Mouse (Mus musculus): ENCODE results near the gene Clip2. TPM values are rescaled to one million over a fixed set of nuclear protein-coding genes. Genes with fewer than 3 reads are reported as not detected.

The Clip2 gene
- total RNA-seq, 2 experiments from 2014 or later, result 15.1 to 21.0 TPM

DNA sequence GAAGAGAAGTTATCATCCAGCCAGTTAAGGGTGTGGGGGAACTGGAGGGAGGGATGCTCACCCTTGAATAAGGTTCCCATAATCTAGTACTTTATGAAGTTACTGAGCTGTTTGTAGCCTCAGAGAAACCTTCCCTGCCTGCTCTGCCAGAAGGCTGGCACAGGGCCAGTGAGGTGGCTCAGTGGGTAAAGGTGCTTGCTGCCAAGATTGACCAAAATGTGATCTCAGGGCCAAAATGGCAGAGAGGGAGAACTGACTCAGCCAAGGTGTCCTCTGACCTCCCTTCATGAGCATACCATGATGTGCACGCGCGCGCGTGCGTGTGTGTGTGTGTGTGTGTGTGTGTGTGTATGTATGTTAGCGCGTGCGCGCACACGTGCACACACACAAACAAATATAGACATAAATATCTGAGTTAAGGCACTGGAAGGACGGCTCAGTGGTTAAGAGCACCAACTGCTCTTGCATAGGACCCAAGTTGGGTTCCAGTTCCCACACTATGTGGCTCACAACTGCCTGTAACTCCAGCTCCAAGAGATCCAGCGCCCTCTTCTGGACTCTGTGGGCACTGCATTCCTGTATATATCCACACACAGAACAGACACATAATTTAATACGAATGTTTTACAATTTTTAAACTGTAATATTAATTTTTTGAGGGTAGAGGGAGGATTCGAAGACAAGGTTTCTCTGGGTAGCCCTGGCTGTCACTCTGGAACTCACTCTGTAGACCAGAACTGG lies 26.1 kb downstream of the Clip2 start:
- DNase-seq, result peak in 1 of 2 experiments; percentile 25

DNA sequence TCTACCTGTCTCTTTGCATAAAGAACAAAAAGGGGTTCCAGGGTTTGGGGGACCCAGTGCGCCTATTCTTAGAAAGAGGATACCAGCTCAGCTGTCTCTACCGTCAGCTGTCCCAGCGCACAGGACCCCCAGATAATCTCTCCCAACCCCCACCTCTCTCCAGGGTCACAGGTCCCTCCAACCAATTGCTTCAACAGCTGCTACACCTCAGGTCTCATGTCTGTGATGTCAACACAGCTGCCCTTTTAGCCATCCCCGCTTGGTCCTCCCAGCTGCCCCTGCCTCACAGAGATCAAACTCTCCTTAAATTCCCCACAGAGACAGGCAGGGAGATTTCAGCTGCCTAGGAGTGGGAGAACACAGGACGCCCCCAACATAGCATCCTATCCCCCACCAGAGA lies 28.5 kb downstream of the Clip2 start:
- DNase-seq, result no peak

DNA sequence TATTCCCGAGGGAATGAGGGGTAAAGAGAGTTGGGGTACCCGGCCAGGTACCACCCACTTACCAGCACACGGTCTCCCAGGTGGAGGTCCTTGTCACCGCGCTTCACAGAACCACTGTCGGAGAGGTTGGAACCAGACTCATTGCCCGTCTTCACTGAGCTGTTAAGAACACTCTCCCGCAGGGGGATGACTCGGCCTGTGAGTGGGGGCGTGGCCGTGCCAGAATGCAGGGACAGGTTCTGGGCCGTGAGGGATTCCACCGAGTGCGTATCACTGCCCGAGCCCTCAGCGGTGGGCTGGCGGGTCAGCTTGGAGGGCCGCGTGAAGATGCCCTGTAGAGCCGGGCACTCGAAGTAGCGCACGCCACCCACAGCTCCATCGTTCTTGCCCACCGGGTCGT lies 29.7 kb downstream of the Clip2 start:
- DNase-seq, result no peak

DNA sequence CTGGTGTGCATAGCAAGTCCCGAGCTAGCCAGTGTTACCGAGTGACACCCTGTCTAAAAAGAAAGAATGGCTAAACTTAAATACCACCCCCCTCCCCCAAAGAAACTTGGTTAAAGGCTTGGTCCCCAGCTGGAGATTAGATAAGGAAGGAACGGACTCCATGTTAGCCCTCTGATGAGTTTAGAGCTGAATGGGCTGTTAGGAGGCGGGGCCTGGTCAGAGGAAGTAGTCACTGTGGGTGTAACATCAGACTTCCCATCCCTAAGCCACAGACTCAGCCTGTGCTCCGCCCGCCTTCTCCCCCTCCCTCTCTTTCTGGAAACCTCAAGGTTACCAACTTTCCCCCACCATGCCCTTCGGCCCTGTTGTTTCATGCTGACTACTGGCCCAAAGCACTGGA lies 30.4 kb downstream of the Clip2 start:
- no peak for DNase-seq

DNA sequence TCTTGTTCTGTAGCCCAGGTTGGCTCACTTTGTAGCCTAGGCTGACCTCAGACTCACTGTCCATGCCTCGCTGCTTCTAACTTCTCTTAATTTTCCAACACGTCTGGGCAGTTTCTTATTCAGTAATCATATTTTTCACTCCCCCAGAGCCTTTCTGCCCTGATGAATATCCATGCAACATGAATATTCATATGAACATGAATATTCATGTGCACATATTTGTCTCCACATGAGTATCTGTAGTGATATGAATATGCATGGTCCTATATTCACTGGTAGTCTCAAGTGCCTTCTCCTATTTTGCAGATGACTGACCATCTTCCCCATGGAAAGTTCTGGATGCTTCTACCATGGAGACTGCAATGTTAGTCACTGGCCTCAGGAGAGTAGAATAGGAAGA lies 31.1 kb downstream of the Clip2 start:
- no peak for DNase-seq

DNA sequence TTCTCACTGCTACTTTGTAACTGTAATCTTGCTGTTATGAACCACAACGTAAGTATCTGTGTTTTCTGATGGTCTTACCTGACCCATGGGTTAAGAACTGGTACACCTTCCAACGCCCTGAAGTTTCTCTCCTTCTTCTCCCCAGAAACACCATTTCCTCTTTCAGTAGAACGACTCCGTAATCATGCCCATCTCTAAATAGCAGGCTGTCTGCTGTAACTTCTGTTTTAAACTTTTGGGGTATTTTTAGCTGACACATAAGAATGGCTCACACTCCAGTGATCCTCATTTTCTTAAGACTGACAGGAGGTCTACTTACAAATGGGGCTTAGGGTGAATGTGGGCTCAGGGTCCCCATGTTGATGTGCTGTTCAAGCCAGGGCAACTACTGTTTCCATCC lies 32.1 kb downstream of the Clip2 start:
- DNase-seq, result no peak

DNA sequence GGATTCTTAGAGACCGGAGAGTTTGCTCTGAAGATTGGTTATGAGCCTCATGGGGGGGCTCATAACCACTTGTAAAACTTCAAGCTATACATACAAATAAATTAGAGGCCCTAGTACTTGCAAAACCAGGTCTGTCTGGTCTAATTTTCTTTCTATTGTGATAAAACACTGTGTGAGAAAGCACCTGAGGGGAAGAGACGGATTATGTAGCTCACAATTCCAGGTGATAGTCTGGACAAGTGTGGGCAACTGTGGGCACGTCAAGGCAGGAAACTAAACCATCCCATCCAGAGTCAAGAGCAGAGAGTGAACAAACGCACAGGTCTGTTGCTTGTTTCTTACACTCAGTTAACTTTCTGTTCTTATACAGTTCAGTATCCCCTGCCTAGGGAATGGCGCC lies 32.8 kb downstream of the Clip2 start:
- no peak for DNase-seq

DNA sequence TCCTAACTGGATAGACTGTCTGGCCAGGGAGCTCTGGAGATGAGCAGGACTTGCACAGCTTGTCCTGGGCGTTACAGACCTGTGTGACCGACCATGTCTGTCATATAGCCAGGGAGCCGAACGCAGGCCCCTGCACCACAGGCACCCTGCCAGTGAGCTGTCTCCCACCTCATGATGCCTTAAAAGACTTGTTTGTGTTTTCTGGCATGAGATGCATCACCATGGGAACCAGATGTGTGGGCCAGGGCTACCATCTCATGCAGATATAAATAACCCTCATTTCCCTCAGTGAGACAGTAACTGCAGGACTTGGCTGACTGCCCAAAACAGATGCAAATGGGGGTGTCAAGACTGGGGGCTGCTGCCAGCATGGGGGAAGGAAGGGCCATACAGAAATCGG lies 40.1 kb downstream of the Clip2 start:
- no peak for DNase-seq

DNA sequence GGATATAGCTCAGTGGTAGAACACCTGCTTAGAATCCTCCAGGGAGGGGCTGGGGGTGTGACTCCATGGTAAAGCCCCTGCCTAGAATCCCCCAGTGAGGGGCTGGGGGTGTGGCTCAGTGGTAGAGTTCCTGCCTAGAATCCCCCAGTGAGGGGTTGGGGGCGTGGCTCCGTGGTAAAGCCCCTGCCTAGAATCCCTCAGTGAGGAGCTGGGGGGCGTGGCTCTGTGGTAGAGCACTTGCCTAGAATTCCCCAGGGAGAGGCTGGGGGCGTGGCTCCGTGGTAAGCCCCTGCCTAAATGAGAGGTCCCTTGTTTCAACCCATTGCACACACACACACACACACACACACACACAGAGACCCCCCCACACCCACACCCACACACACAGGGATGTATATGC lies 42.0 kb downstream of the Clip2 start:
- DNase-seq, result no peak

DNA sequence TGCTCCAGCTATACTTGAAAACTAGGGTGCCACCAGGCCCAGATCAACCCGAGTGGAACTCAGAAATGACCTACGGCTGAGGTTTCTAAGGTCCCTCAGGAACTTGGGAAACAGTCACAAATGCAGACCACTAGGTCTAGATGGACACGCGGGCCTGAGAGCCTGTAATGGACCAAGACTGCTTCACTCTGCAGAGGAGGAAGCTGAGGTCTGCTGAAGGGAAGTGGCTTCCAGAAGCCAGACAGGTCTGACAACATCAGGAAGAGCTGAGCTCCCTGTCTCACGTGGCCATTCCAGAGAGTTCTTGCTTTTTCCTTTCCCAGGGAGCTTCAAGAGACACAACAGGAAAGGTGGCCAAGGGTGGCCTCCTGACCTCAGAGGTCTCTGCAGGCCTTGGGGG lies 43.3 kb downstream of the Clip2 start:
- no peak for DNase-seq

DNA sequence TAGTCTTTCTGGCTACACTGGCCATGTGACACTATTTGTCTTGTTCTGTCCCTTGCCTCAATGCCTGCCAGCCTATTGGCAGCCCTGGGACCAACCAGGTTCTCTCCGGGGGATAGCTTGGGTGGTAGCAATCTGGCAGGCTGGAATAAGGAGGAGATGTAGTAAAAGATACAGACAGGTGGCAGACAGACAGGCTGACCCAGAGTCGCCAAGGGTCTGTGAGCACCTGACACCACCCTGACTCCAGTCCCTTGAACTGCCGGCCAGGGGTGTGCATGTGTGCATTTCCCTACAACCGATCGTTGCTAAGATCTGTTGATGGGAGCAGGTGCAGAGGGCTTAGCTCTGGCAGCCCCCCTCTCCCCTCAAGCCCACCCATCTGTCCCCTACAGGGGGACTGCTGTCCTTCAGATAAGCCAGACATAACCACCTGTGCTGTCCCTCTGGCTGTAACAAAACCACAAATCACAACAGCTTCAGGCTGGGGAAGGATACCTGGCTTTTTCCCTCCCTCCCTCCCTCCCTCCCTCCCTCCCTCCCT lies 44.3 kb downstream of the Clip2 start:
- no peak for DNase-seq

DNA sequence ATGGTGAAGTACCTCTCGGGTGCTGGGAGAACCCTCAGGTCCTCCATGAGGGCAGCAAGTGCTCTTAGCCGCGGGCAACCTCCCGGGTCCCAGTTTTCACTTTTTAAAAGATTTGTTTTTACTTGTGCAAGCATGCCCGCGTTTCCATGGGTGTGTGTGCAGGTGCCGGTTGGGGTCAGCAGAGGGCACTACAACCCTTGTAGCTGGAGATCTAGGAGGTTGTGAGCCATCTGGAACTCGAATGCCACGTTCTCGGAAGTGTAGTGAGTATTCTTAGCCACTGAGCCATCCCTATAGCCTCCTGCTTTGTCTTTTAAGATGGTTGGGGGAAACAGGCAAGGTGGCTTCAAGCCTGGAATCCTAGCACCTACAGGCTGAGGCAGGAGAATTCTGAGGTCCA lies 44.9 kb downstream of the Clip2 start:
- peak; percentile 78 to 83 for DNase-seq

DNA sequence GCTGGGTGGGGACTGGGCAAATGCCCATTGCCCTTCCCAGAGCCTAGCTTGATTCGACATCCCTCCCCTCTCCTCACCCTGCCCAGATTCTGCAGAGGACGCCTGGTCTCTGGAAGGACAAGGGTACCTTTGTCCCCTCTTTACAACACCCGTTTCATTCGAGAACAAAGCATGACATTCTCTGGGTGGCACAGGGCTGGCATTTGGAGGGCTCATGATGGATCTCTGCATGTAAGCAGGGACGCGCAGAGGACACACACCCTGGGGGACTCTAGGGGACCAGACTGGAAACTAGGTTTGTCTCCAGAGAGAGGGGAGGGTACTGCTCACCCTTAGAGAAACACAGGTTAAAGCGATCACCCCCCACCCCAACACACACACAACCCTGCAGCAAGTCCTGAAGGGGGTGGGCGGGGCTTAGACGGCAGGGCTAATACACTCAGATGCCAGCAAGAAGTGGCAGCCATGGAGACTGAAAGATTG lies 46.4 kb downstream of the Clip2 start:
- no peak for DNase-seq

DNA sequence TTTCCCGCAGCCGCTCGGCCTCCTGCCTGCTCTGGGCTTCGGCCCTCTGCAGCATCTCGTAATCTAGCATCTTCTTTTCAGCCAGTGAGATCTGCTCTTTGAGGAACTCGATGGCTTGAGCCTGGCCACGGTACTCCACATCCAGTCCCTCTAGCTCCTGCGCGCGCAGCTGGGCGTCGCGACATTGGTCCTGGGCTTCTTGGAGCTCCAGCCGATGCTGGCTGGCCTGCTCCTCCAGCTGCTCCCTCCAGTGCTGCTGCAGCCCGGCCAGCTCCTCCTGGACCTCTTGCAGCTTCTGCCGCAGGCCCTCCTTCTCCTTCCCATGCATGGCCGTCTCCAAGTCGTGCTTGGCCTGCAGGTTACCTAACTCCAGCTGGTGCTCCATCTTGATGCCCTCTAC lies 49.6 kb downstream of the Clip2 start:
- DNase-seq, result no peak

DNA sequence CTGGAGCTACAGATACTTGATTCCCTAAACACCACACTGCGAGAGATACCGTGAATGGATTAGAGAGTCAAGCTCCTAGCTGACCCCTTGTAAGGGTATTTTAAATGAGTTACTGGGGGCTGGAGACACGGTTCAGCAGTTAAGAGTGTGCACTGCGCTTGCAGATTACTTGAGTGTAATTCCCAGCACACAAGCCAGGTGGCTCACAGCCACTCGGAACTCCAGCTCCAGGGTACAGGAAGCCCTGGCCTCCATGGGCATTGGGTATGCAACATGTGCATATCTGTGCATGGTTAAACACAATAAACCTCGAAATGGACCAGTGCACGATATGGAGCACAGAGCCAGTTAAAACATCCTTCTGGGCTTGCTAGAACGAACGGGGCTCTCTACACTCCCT lies 50.8 kb downstream of the Clip2 start:
- DNase-seq, result peak in 1 of 2 experiments; percentile 20

DNA sequence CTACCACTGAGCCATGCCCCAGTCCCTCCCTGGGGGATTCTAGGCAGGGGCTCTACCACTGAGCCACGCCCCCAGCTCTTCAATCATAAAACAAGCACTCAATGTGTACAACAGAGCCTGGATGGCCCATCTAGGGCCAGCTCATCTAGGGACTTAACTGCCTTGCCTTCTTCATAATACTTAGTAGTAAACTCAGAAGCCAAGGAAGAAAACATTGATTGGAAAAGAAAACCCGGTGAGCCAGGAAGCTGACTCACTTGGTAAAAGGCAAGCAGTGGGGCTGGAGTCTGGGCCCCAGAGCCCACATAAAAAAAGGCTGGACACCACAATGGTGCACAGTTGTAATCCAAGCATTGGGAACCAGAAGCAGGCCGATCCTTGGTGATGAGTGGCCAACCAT lies 51.6 kb downstream of the Clip2 start:
- DNase-seq, result no peak

DNA sequence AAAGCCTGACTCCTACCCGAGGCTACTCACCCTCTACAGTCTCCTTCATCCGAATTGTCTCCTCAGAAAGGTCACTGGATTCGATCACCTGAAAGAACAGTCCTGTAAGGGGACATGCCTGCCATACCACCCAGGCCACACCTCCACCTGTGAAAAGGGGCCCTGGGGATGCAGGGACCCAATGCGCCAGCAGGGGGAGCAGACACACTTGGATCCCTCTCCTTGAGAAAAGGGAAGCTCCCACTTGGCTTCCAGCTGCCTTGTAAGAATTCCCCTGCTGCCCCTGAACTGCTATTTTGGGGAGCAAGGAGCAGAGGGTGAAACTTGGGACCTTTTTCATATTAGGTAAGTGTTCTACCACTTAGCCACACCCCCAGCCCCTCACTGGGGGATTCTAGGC lies 52.2 kb downstream of the Clip2 start:
- DNase-seq, result peak; percentile 60 to 68

DNA sequence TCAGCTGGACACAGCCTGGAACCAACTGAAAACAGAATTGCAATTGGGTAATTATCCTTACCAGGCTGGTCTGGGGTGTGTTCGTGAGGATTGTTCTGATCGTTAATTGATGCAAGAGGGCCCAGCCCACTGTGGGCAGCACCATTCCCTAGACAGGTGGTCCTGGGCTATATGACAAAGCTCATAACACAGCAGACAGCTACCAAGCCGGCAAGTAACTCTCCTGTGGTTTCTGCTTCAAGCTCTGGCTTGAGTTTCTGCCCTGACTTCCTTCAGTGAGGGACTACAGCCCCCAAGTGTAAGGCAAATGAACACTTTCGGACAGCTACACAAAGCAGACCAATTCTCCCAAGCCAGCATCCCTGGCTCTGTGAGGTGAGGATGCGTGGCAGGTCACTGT lies 55.2 kb downstream of the Clip2 start:
- no peak for DNase-seq

DNA sequence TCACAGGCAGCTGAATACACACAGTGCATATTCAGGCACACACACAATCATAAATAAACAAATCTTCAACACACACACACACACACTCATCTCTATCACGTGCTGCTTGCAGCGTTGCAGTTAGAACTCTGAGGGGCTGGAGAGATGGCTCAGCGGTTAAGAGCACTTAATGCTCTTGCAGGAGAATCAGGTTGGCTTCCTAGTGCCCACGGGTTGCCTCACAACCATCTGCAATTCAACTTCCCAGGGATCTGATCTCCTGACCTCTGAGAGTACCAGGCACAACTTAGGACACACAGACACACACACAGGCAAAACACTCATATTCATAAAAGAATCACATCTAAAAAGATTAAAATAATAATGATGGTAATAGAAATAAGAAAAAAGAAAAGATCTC lies 56.4 kb downstream of the Clip2 start:
- DNase-seq, result no peak

DNA sequence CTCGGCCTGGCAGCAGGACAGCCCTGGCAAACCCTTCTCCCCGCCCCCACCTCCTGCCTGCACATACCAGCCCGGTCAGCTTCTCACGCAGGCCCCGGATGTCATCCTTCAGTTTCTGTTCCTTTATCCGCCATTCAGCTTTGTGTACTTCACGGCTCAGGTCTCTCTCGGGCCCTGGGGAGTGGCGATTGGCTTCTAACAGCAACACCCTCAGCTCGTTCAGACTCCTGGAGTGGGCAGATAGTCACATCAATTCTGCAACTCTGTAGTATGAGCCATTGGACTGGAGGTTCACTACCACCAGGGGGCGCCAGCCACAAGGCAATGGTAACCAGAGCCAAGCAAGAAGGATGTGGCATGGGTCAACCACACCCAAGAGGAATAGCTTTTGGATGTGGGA lies 58.1 kb downstream of the Clip2 start:
- peak; percentile 91 to 93 for DNase-seq

DNA sequence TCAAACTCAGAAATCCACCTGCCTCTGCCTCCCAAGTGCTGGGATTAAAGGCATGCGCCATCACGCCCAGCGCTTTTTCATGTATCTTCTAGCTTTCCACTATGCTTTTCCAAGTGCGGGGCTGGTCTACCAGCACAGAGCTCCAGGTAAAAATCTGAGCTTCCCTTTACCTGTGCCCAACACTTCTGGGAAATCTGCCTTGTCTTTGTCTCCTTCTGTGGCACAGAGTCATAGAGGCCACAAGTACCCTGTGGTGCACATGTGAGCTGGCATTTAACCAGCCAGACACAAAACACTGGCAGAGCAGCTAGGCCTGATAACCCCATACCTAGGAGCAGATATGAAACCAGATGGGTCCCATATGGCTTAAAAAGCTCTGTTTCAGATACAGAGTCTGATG lies 59.3 kb downstream of the Clip2 start:
- no peak for DNase-seq

DNA sequence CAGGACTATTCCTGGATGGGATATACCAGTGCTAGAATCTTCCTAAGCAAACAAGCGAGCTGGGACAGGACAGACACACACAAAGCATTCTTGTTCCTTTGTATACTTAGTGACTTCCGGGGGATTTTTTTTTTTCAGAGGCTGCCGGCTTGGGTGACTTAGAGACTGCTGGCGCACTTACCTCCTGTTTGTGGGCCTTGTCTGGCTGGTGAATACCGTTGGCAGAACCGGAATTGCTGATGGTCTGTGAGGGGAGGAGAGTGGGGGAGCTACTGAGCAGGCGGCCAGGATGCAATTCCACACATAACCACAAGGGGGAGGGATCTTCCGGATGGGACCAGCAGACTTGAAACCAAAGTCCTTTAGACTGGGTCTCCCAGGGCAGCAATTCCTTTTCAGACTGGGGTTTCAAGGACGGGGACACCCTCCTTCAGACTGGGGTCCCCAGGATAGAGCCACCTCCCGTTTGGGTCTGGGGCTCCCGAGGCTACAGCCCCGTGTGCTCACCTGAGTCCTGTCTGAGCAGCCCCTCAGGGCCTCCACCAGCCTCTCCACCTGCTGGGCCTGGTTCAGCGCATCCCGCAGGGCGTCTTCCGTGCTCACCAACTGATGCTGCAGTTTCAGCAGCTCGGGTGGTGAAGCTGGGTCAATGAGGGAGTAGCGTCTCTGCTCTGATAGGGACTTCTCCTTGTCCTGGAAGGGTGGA lies 60.4 kb downstream of the Clip2 start:
- peak; percentile 83 to 89 for DNase-seq

DNA sequence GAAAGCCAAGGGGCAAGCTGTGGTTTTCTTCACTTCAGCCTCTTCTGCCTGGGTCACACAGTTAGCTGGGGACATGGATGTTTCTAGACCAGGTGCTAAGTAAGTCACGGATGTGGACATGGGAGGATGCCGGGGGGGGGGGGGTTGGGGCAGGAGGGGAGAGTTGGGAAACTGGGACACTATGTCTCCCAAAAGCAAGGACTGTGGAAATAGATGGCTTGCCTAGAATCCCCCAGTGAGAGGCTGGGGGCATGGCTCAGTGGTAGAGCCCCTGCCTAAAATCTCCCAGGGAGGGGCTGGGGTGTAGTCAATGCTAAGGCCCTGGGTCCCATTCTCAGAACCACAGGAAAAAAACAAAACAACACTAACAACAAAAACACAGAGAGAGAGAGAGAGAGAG lies 61.0 kb downstream of the Clip2 start:
- DNase-seq, result no peak

DNA sequence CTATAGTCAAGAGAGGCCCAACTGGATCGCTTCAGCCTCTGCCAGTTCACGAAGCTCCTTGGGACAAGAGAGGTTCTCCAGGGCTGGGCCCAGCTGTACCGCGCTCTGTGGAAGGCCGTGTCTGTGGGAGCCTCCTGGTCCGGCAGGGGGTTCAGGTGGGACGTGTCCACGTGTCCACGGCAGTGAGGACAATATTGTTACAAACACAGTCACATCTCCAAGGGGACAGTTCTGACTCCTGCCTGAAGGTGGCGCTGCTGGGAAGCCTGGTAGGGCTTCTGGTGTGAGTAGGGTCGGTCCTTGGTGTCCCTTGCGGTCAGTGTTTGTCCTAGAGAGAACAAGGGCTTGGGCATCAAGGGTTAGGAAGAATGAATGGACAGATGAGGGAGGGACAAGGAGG lies 61.8 kb downstream of the Clip2 start:
- peak; percentile 14 to 21 for DNase-seq

All from adrenal gland, postnatal 36 days (tissue).